Mouse (Mus musculus) heart, postnatal 4 days (tissue): ENCODE data around the gene Tekt3. TPM values are rescaled to one million over a fixed set of nuclear protein-coding genes. Genes with fewer than 3 reads are reported as not detected.

Experiments
- DNase-seq: peaks from one replicate; pipeline ENCODE4 v3.0.0; 2021
- total RNA-seq, 2 experiments: library from RNA; stranded (reverse); gene quantifications; 2 replicates each; pipeline ENCODE4 v1.2.3; 2021

Gene Tekt3
- total RNA-seq, 2 experiments from 2014 or later: not detected

GRCm38 (mm10) chr11:63127513-63127912 lies 66.1 kb downstream of the Tekt3 start:
- DNase-seq: no peak

GRCm38 (mm10) chr11:63128784-63129183 lies 67.3 kb downstream of the Tekt3 start, which contains the start of gene Pmp22:
Gene Pmp22 (plus strand): TSS chr11:63128982.
- DNase-seq: peak; percentile 52

- DNase-seq: peak; percentile 64
Measured at GRCm38 (mm10) chr11:63129375-63129774, 67.9 kb downstream of the Tekt3 start.

GRCm38 (mm10) chr11:63129840-63130239 lies 68.4 kb downstream of the Tekt3 start:
- DNase-seq: peak; percentile 27

- DNase-seq: peak; percentile 87
Measured at GRCm38 (mm10) chr11:63130497-63130896, 69.0 kb downstream of the Tekt3 start.

- DNase-seq: peak; percentile 80
Measured at GRCm38 (mm10) chr11:63131001-63131692, 69.7 kb downstream of the Tekt3 start.

GRCm38 (mm10) chr11:63131693-63132040 lies 70.2 kb downstream of the Tekt3 start:
- peak; percentile 27 for DNase-seq

GRCm38 (mm10) chr11:63132151-63132500 lies 70.7 kb downstream of the Tekt3 start:
- no peak for DNase-seq

- DNase-seq: peak; percentile 81
Measured at GRCm38 (mm10) chr11:63132501-63133435, 71.3 kb downstream of the Tekt3 start.

- DNase-seq: no peak
Measured at GRCm38 (mm10) chr11:63134021-63134420, 72.6 kb downstream of the Tekt3 start.

- DNase-seq: peak; percentile 23
Measured at GRCm38 (mm10) chr11:63134742-63135482, 73.5 kb downstream of the Tekt3 start.

- DNase-seq: peak; percentile 99
Measured at GRCm38 (mm10) chr11:63135622-63136021, 74.2 kb downstream of the Tekt3 start.

- peak; percentile 75 for DNase-seq
Measured at GRCm38 (mm10) chr11:63136205-63136604, 74.8 kb downstream of the Tekt3 start.

GRCm38 (mm10) chr11:63136836-63137416 lies 75.5 kb downstream of the Tekt3 start:
- no peak for DNase-seq

GRCm38 (mm10) chr11:63138739-63139138 lies 77.3 kb downstream of the Tekt3 start:
- no peak for DNase-seq

GRCm38 (mm10) chr11:63142311-63142710 lies 80.9 kb downstream of the Tekt3 start:
- DNase-seq: no peak

- no peak for DNase-seq
Measured at GRCm38 (mm10) chr11:63142816-63143215, 81.4 kb downstream of the Tekt3 start.

- DNase-seq: peak; percentile 56
Measured at GRCm38 (mm10) chr11:63143486-63143885, 82.0 kb downstream of the Tekt3 start.
